Mouse (Mus musculus) heart, embryonic 14.5 days (tissue): Measurements from ENCODE around the gene Gmnn. TPM values are rescaled to one million over a fixed set of nuclear protein-coding genes. Genes with fewer than 3 reads are reported as not detected.

ENCODE experiments used
- ATAC-seq: fragments of 200-750 bp; cut with Nextera tagmentation; 2 replicates; pipeline ENCODE4 v1.8.0; 2017; ENCODE audit warnings: low read depth, moderate TSS enrichment; ENCODE audit not compliant: insufficient number of reproducible peaks, insufficient read depth, low FRiP score
- H3K27ac ChIP-seq, 2 experiments: fragments of 200-500 bp in 1 of 2; fragments of 300-500 bp in 1 of 2; sonication (generic) in 1 of 2; replicated peaks in 1 of 2; 2 replicates each; pipeline ENCODE4 v1.5.1; 2012 to 2014; ENCODE audit warnings: low read depth in 2 of 2, low read length in 2 of 2, control low read depth in 1 of 2, mild to moderate bottlenecking in 1 of 2, mixed read lengths in 1 of 2; ENCODE audit not compliant: control insufficient read depth in 1 of 2, insufficient read depth in 1 of 2
- H3K27me3 ChIP-seq: fragments of 300-500 bp; sonication (generic); 2 replicates; pipeline ENCODE4 v1.6.1; 2014; ENCODE audit warnings: mild to moderate bottlenecking, low read length, control low read depth; ENCODE audit not compliant: control insufficient read depth, insufficient read depth
- H3K36me3 ChIP-seq: fragments of 300-500 bp; sonication (generic); 2 replicates; pipeline ENCODE4 v1.6.1; 2014; ENCODE audit warnings: mild to moderate bottlenecking, control low read depth, low read length, mixed read lengths; ENCODE audit not compliant: control insufficient read depth, insufficient read depth
- H3K4me1 ChIP-seq, 2 experiments: fragments of 200-500 bp in 1 of 2; fragments of 300-500 bp in 1 of 2; sonication (generic) in 1 of 2; 2 replicates each; pipeline ENCODE4 v1.6.1; 2012 to 2014; ENCODE audit warnings: low read length in 2 of 2, control low read depth in 1 of 2, mixed read lengths in 1 of 2; ENCODE audit not compliant: control insufficient read depth in 2 of 2, insufficient read depth in 2 of 2
- H3K4me2 ChIP-seq: fragments of 300-500 bp; sonication (generic); 2 replicates; pipeline ENCODE4 v1.6.1; 2014; ENCODE audit warnings: mild to moderate bottlenecking, low read length
- H3K4me3 ChIP-seq, 2 experiments: fragments of 200-500 bp in 1 of 2; fragments of 300-500 bp in 1 of 2; sonication (generic) in 1 of 2; 2 replicates each; pipeline ENCODE4 v1.5.1; 2012 to 2014; ENCODE audit warnings: low read length in 2 of 2, mild to moderate bottlenecking in 2 of 2, control low read depth in 1 of 2, low read depth in 1 of 2, moderate library complexity in 1 of 2; ENCODE audit not compliant: control insufficient read depth in 1 of 2, insufficient read depth in 1 of 2
- H3K9ac ChIP-seq: fragments of 300-500 bp; sonication (generic); 2 replicates; pipeline ENCODE4 v1.6.1; 2014; ENCODE audit warnings: mild to moderate bottlenecking, low read length
- H3K9me3 ChIP-seq: fragments of 300-500 bp; sonication (generic); 2 replicates; pipeline ENCODE4 v1.6.1; 2016; ENCODE audit warnings: low read length, control low read depth; ENCODE audit not compliant: control insufficient read depth
- WGBS: fragments of 180-500 bp; shearing (Covaris S2); extraction: QIAGEN DNeasy Blood & Tissue Kit; methylation state at CpG from one replicate; pipeline ENCODE4 v1.1.7; 2014; 5-methylcytosine and 5-hydroxymethylcytosine counted together
- polyA plus RNA-seq: library from polyadenylated mRNA; unstranded; fragments of >200 nt; fragmentation: Nextera tagmentation; extraction: Ambion mirVana; gene quantifications from 2 replicates; pipeline ENCODE4 v1.2.1, GENCODE M21; 2014

Gene Gmnn
- polyA plus RNA-seq, 1 experiment from 2014 or later, result 108 TPM

DNA sequence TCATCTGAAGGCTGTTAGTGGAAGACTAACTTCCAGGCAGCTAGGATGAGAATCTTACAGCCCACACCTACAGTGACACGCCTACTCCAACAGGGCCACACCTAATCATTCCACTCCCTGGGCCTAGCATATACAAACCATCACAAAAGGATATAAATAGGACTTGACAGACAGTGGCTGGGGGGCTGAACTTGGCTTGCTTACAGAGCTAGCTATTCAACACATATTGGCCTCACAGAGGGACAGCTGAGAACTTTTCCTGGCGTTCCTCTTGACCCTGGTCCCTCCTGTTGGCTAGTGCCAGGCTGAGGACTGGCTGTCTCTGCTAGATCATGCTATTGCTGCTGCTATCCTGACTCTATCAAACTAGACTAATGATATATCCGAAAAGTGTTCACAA lies 13.9 kb downstream of the Gmnn start:
- WGBS, result 53% methylated on average over 3 of the region's 3 CpGs
- no peak overlapping the region for H3K9ac ChIP-seq
- H3K4me2 ChIP-seq, result no peak overlapping the region
- H3K27me3 ChIP-seq, result no peaks in the 10 kb centered on the region
- peaks cover 2 to 14% of the 10 kb centered on the region in 2 experiments; a peak in 2 of 4 replicates for H3K4me1 ChIP-seq
- peak overlapping the region; percentile 32 to 77; a peak in 3 of 4 replicates for H3K27ac ChIP-seq
- H3K9me3 ChIP-seq, result no peaks in the 10 kb centered on the region
- H3K4me3 ChIP-seq, result no peak overlapping the region
- ATAC-seq, result 0 out of 2 replicates have a peak, but pooled peaks have one; percentile 54
- peaks cover 32% of the 10 kb centered on the region for H3K36me3 ChIP-seq

DNA sequence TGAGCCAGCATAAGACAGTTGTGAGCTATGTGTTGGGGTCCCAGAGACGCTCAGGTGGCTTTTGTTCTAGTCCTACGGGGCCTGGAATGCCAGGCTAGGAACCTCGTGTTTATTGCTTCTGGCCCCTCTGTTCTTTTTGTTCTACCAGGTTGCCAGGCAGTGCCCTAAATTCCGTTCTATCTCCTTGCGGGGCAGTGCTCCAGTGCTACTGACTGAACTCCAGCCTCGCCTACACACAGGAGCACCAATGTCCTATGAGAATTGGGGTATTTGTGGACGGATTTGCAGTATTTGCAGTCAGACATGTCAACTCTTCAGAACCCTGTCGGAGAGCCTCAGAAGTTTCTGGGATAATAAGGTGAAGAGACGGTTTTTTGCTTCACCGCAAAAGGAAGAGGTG lies 20.7 kb downstream of the Gmnn start, which contains the start of gene Armh2:
TSS of gene Armh2 (plus strand) at position 205 of the 400 bp plus-strand sequence.
- ATAC-seq, result no peak
- Histone ChIP-seq H3K36me3 (no peaks in the 10 kb centered on the region), H3K4me1 (peaks cover 0 to 2% of the 10 kb centered on the region in 2 experiments; a peak in 2 of 4 replicates), H3K9me3 (no peaks in the 10 kb centered on the region), H3K27ac (no peak within 1 kb of the TSS), H3K4me2 (no peak within 1 kb of the TSS), H3K27me3 (no peaks in the 10 kb centered on the region), H3K4me3 (no peak within 1 kb of the TSS), H3K9ac (no peak within 1 kb of the TSS)
- WGBS, result 86% methylated on average over 10 of the region's 10 CpGs

DNA sequence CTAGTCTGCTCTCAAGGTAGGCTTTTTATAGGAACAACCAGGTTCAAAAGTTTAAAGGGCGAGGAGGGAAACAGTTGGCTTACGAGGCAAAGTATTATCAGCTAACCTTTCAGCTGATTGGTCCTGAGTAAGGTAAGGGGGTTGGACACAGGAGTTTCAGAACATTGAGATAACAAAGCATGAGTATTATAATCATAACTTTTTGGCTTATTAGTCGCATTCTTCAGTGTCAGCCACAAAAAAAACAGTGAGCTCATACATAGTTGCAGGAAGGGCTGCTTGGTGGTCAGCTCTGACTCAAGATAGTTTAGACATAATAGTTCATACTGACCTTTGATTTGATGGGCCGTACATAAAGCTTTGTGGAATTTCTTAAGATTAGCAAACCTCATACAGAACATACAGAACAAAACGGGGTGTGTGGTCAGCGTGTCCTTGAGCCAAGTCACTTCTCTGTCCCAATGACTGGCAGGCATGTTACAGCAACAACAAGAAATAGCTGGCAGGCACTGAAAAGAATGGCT lies 26.1 kb downstream of the Gmnn start:
- Histone ChIP-seq H3K9me3 (no peaks in the 10 kb centered on the region), H3K9ac (no peak overlapping the region), H3K36me3 (peaks cover 29% of the 10 kb centered on the region), H3K4me2 (no peak overlapping the region), H3K4me1 (peaks cover 2 to 15% of the 10 kb centered on the region in 2 experiments; a peak in 3 of 4 replicates), H3K27ac (peak overlapping the region; percentile 57 to 75; a peak in 3 of 4 replicates), H3K4me3 (no peak overlapping the region), H3K27me3 (no peaks in the 10 kb centered on the region)
- 0 out of 2 replicates have a peak, but pooled peaks have one; percentile 39 for ATAC-seq
- WGBS, result 33% methylated on average over 6 of the region's 6 CpGs

DNA sequence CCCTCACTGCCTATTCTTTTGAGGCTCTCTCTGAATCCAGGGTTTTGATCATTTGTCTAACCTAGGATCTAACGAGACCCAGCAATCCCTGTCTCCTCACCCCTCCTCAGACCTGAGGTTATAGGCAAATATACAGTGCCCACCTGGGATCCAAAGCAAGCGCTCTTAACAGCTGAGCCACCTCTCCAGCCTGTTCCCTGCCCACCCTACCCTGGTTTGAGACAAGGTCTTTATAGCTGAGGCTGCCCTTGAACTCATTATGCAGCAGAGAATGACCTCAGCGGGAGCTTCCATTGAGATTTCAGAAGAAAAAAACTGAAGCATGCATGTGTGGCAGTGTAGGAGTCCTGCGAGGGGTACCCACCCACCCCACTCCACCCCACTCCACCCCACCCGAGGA lies 27.2 kb downstream of the Gmnn start:
- Histone ChIP-seq H3K27me3 (no peaks in the 10 kb centered on the region), H3K9ac (no peak overlapping the region)

DNA sequence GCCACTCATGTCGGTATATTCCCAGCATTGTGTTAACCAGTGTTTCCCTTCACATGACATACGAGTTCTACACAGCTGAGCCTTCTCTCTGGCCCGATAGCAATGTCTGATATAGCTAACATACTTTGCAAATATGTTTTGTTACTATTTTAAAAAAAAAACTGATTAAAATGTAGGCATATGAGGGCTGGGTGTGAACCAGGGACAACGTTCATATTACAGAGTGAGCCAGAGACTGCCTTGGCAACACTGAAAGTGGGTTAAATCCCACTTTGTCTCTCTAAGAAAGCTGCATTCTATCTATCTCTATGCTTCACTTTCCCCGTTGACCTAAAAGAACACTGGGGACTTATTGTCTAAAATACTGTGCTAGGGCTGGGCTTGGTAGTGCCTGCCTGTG lies 32.6 kb downstream of the Gmnn start:
- Histone ChIP-seq H3K27me3 (no peaks in the 10 kb centered on the region), H3K36me3 (peaks cover 38% of the 10 kb centered on the region), H3K9ac (no peak overlapping the region), H3K4me2 (no peak overlapping the region), H3K9me3 (no peaks in the 10 kb centered on the region), H3K4me1 (no peaks in the 10 kb centered on the region), H3K4me3 (no peak overlapping the region), H3K27ac (no peak overlapping the region)
- WGBS, result 84% methylated on average over 5 of the region's 5 CpGs
- no peak for ATAC-seq

More for the DNA sequence above, 27.2 kb downstream of the Gmnn start:
- WGBS, result 85% methylated on average over 5 of the region's 5 CpGs
- peaks cover 31% of the 10 kb centered on the region for H3K36me3 ChIP-seq
- peak overlapping the region in 1 of 2 experiments; percentile 47; a peak in 1 of 4 replicates for H3K27ac ChIP-seq
- peaks cover 2 to 15% of the 10 kb centered on the region in 2 experiments; a peak in 3 of 4 replicates for H3K4me1 ChIP-seq
- H3K4me3 ChIP-seq, result no peak overlapping the region
- no peak for ATAC-seq
- no peaks in the 10 kb centered on the region for H3K9me3 ChIP-seq
- no peak overlapping the region for H3K4me2 ChIP-seq

DNA sequence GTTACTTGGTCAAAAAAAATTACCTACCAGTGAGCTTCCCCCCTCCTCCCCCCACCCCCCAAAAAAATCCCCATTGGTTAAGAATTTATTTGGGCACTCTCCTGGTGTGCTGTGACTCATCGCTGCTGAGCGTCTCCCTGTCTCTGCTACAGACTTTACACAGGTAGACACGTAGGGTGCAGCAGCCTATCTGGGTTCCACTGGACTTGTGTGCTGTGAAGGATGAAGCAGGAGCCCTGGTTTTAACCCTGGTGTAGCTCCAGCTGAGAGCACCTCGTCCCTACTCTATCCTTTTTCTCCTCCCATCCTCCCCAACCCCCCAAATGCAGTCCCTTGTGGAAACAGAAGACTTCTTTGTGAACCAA lies 37.3 kb downstream of the Gmnn start:
- no peak overlapping the region for H3K27ac ChIP-seq
- H3K27me3 ChIP-seq, result no peaks in the 10 kb centered on the region
- peaks cover 31% of the 10 kb centered on the region for H3K36me3 ChIP-seq
- H3K4me2 ChIP-seq, result no peak overlapping the region
- ATAC-seq, result no peak
- H3K9me3 ChIP-seq, result no peaks in the 10 kb centered on the region
- no peak overlapping the region for H3K9ac ChIP-seq
- H3K4me3 ChIP-seq, result no peak overlapping the region
- no peaks in the 10 kb centered on the region for H3K4me1 ChIP-seq
- 66% methylated on average over 4 of the region's 4 CpGs for WGBS

DNA sequence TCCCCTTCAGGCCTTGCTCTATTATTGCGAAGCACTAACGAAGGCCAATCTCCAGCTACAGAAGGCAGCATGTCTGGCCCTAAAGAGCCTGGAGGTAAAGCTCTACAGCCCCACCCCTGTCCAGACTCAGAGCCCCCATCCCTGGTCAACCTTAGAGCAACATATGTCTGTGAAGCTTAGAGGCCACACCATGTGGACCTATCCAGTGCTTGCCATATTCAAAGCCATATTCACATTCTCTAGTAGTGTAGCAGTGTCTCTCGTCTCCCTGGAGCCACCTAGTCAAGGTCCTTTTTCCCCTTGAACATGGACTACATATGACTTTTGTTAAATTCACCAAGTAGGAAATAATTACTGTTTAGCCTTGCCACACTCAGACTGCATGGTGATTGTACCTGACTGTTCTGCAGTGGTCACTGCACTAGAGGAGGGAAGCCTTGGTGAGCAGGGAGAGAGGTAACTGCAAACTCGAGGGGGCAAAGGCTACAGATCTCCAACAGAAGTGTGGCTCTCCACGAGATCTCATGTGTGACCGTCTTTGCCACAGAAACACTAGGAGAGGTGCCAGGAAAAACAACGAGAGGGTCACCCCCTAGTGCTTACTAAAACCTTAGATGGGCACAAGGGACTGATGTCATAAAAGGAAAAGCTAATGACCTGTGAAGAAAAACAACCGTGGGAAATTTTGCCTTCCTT lies 37.9 kb downstream of the Gmnn start:
- Histone ChIP-seq H3K27ac (no peak overlapping the region), H3K36me3 (peaks cover 33% of the 10 kb centered on the region), H3K4me2 (no peak overlapping the region), H3K9ac (no peak overlapping the region), H3K4me3 (no peak overlapping the region), H3K4me1 (no peaks in the 10 kb centered on the region), H3K9me3 (0 out of 2 replicates have a peak, but pooled peaks cover under 1% of the 10 kb centered on the region), H3K27me3 (no peaks in the 10 kb centered on the region)
- ATAC-seq, result no peak
- 62% methylated on average over 8 of the region's 8 CpGs for WGBS
